Mouse (Mus musculus): Measurements from ENCODE around the gene Rd3.
A peak's percentile ranks its signal among the peaks of the same experiment; 100 is the strongest.

Rd3 gene

GRCm38 (mm10) chr1:191977187-191977586, at the start of gene Rd3:
Gene Rd3 (plus strand): TSS chr1:191977370.
- DNase-seq (ENCODE audit: low read depth, low spot score) = peak; percentile 30

- no peak for DNase-seq (ENCODE audit: low read depth, low spot score)
Measured at GRCm38 (mm10) chr1:191928345-191928744, 48.8 kb upstream of the Rd3 start.

GRCm38 (mm10) chr1:191929065-191929464, 48.1 kb upstream of the Rd3 start:
- no peak for DNase-seq (ENCODE audit: low read depth, low spot score)

GRCm38 (mm10) chr1:191929897-191930524, 47.2 kb upstream of the Rd3 start:
- DNase-seq (ENCODE audit: low read depth, low spot score) = no peak

GRCm38 (mm10) chr1:191930525-191931105, 46.6 kb upstream of the Rd3 start:
- DNase-seq (ENCODE audit: low read depth, low spot score) = no peak

- DNase-seq (ENCODE audit: low read depth, low spot score) = no peak
Measured at GRCm38 (mm10) chr1:191932286-191932985, 44.7 kb upstream of the Rd3 start.

- no peak for DNase-seq (ENCODE audit: low read depth, low spot score)
Measured at GRCm38 (mm10) chr1:191932986-191933632, 44.1 kb upstream of the Rd3 start.

GRCm38 (mm10) chr1:191943638-191944037, 33.5 kb upstream of the Rd3 start:
- DNase-seq (ENCODE audit: low read depth, low spot score) = no peak

- no peak for DNase-seq (ENCODE audit: low read depth, low spot score)
Measured at GRCm38 (mm10) chr1:191945341-191945740, 31.8 kb upstream of the Rd3 start.

- no peak for DNase-seq (ENCODE audit: low read depth, low spot score)
Measured at GRCm38 (mm10) chr1:191945756-191946155, 31.4 kb upstream of the Rd3 start.

- DNase-seq (ENCODE audit: low read depth, low spot score) = no peak
Measured at GRCm38 (mm10) chr1:191946261-191946660, 30.9 kb upstream of the Rd3 start.

GRCm38 (mm10) chr1:191946835-191947234, 30.3 kb upstream of the Rd3 start:
- DNase-seq (ENCODE audit: low read depth, low spot score) = no peak

- no peak for DNase-seq (ENCODE audit: low read depth, low spot score)
Measured at GRCm38 (mm10) chr1:191947796-191948195, 29.4 kb upstream of the Rd3 start.

- DNase-seq (ENCODE audit: low read depth, low spot score) = no peak
Measured at GRCm38 (mm10) chr1:191948600-191948999, 28.6 kb upstream of the Rd3 start.

GRCm38 (mm10) chr1:191950611-191951010, 26.6 kb upstream of the Rd3 start:
- DNase-seq (ENCODE audit: low read depth, low spot score) = no peak

GRCm38 (mm10) chr1:191952733-191953335, 24.3 kb upstream of the Rd3 start:
- no peak for DNase-seq (ENCODE audit: low read depth, low spot score)

- no peak for DNase-seq (ENCODE audit: low read depth, low spot score)
Measured at GRCm38 (mm10) chr1:191955101-191955500, 22.1 kb upstream of the Rd3 start.

- DNase-seq (ENCODE audit: low read depth, low spot score) = no peak
Measured at GRCm38 (mm10) chr1:191956261-191956660, 20.9 kb upstream of the Rd3 start.

- no peak for DNase-seq (ENCODE audit: low read depth, low spot score)
Measured at GRCm38 (mm10) chr1:191956871-191957270, 20.3 kb upstream of the Rd3 start.

- DNase-seq (ENCODE audit: low read depth, low spot score) = no peak
Measured at GRCm38 (mm10) chr1:191957321-191957720, 19.8 kb upstream of the Rd3 start.

GRCm38 (mm10) chr1:191960946-191961345, 16.2 kb upstream of the Rd3 start:
- no peak for DNase-seq (ENCODE audit: low read depth, low spot score)

GRCm38 (mm10) chr1:191963413-191963812, 13.8 kb upstream of the Rd3 start:
- peak; percentile 83 for DNase-seq (ENCODE audit: low read depth, low spot score)
